Comparison of ENCODE assay signal across 33 mouse cellular contexts in the genomic region with DNA sequence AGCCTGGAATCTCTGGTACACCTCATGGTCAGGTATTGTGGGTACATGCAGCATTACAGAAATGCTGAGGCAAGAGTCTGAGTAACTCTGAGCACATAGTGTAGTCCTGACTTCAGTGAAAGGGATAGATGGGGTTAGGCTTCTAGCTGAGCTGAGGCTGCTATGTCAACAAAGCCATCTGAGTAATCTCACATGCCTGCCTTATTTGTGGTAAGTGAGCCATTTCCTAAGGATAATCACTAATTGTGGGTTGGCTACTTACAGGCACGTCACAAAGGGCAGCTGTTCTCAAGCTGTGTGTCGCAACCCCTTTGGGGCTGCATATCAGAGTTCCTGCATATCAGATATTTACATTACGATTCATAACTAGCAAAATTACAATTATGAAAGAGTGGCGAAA.
DNase-seq lines count a peak whose midpoint lies in the region; ATAC-seq and TF ChIP-seq lines count a peak whose summit lies in the region.
"Had no signal": no experiment of that assay in that cellular context is flagged by ENCODE, and none has a peak within 500 bp of the region (broad histone marks: within the 10 kb centered on the region; RNA-seq: fewer than 3 reads in every experiment).

No protein-coding gene starts in this region.

- H3K9me3 ChIP-seq in lung, postnatal 0 days (ENCODE audit: low read length): no peaks in the 10 kb centered on the region
- H3K9me3 ChIP-seq: embryonic facial prominence, embryonic 13.5 days; forebrain, embryonic 12.5 days; G1E; heart, embryonic 13.5 days; kidney, embryonic 15.5 days; limb, embryonic 10.5 days; limb, embryonic 15.5 days; liver, embryonic 13.5 days; midbrain, embryonic 13.5 days had no signal

- H3K4me1 ChIP-seq in lung, postnatal 0 days (ENCODE audit: insufficient read depth, low read depth, low read length): no peaks in the 10 kb centered on the region
- H3K4me1 ChIP-seq: forebrain, embryonic 12.5 days; heart, embryonic 13.5 days; kidney, embryonic 15.5 days; liver, embryonic 13.5 days; midbrain, embryonic 13.5 days had no signal

- no peak overlapping the region for H3K9ac ChIP-seq in lung, postnatal 0 days (replicated peaks; ENCODE audit: low read depth)
- H3K9ac ChIP-seq: embryonic facial prominence, embryonic 13.5 days; forebrain, embryonic 12.5 days; forebrain, postnatal 0 days; heart, embryonic 13.5 days; hindbrain, embryonic 14.5 days; kidney, embryonic 15.5 days; limb, embryonic 15.5 days; liver, embryonic 13.5 days; midbrain, embryonic 13.5 days had no signal

- no peak overlapping the region for H3K4me2 ChIP-seq in lung, postnatal 0 days (replicated peaks; ENCODE audit: low read depth, low read length)
- H3K4me2 ChIP-seq: embryonic facial prominence, embryonic 13.5 days; forebrain, embryonic 12.5 days; heart, embryonic 13.5 days; hindbrain, embryonic 14.5 days; kidney, embryonic 15.5 days; limb, embryonic 15.5 days; liver, embryonic 13.5 days; midbrain, embryonic 13.5 days had no signal

- peak; percentile 68 for DNase-seq in lung, postnatal 0 days (ENCODE audit: low spot score)
- no peak for DNase-seq in lung, postnatal 36 days
- peak; percentile 49 for DNase-seq in Patski (ENCODE audit: low read depth, low spot score)
- no peak for DNase-seq in adrenal gland, postnatal 14 days
- DNase-seq in cerebellum, adult 18-20 months: no peak
- DNase-seq: adrenal gland, adult 2 months; cerebellum, adult 9-10 months; cerebellum, postnatal 36 days; forebrain, postnatal 0 days; gastrocnemius, postnatal 25 days; heart, adult 18-20 months; heart, postnatal 10 days; kidney, adult 18-20 months; kidney, postnatal 36 days; layer of hippocampus, postnatal 36 days; liver, embryonic 13.5 days; right cerebral cortex, adult 18-20 months; spleen, adult 18-20 months; thymus, adult 2 months; thymus, postnatal 36 days had no signal

- no peak for TF ChIP-seq EP300 in lung, postnatal 0 days (IDR thresholded peaks at IDR 0.05)

- no peak overlapping the region for H3K4me3 ChIP-seq in lung, postnatal 0 days (ENCODE audit: low read depth, low read length)
- no peak overlapping the region for H3K4me3 ChIP-seq in macrophage (ENCODE audit: inconsistent target)
- H3K4me3 ChIP-seq: embryonic facial prominence, embryonic 13.5 days; erythroblast, embryonic 14.5 days; forebrain, embryonic 12.5 days; heart, embryonic 13.5 days; kidney, embryonic 15.5 days; limb, embryonic 10.5 days; limb, embryonic 15.5 days; liver, embryonic 13.5 days; midbrain, embryonic 13.5 days had no signal

- no peak for TF ChIP-seq CTCF in lung, postnatal 0 days (IDR thresholded peaks at IDR 0.05)
- TF ChIP-seq CTCF in Patski (IDR thresholded peaks at IDR 0.05): no peak

- POLR2A ChIA-PET in Patski (lab: Charles Lee): interaction anchor here (0.7 to 1.2 kb wide), 2 partner anchors 11 to 12 kb away, joined by 3 read pairs; no protein-coding TSS in a partner anchor

- CTCF ChIA-PET in Patski (lab: Charles Lee): interaction anchor here (1.4 kb wide), 1 partner anchor 30 kb away, joined by 4 read pairs; no protein-coding TSS in a partner anchor

- peak; percentile 70 for ATAC-seq in lung, postnatal 0 days
- peak; percentile 82 for ATAC-seq in Patski
- no peak for ATAC-seq in megakaryocyte, adult 5-6 weeks (ENCODE audit: poor library complexity, severe bottlenecking)
- ATAC-seq: activated CD4-positive, CD25-positive, alpha-beta regulatory T cell, adult 4 months; forebrain, postnatal 0 days; midbrain, embryonic 13.5 days had no signal

- no peak overlapping the region for H3K27ac ChIP-seq in lung, postnatal 0 days (ENCODE audit: low read length)
- peak overlapping the region; percentile 28; the same call in 1 of the 2 replicates for H3K27ac ChIP-seq in macrophage
- H3K27ac ChIP-seq: embryonic facial prominence, embryonic 13.5 days; forebrain, embryonic 12.5 days; heart, embryonic 13.5 days; hindbrain, embryonic 14.5 days; kidney, embryonic 15.5 days; limb, embryonic 10.5 days; limb, embryonic 15.5 days; liver, embryonic 13.5 days; midbrain, embryonic 13.5 days had no signal

- in situ Hi-C loops in Patski (cut with MboI; ENCODE audit: low pct_unique_long_range_greater_than_20kb): loop anchor here (25.0 kb wide), 2 partner anchors 406 to 656 kb away; a partner anchor contains a TSS

- H3K79me2 ChIP-seq in macrophage (ENCODE audit: inconsistent target): no peaks in the 10 kb centered on the region

- no peaks in the 10 kb centered on the region for H3K27me3 ChIP-seq in lung, postnatal 0 days (replicated peaks; ENCODE audit: insufficient read depth, low read length)
- H3K27me3 ChIP-seq in Patski: no peaks in the 10 kb centered on the region
- H3K27me3 ChIP-seq: embryonic facial prominence, embryonic 13.5 days; forebrain, embryonic 12.5 days; heart, embryonic 13.5 days; kidney, embryonic 15.5 days; limb, embryonic 15.5 days; liver, embryonic 13.5 days; midbrain, embryonic 13.5 days had no signal

- peaks cover 18% of the 10 kb centered on the region; the same call in 1 of the 2 replicates for H3K36me3 ChIP-seq in lung, postnatal 0 days (ENCODE audit: insufficient read depth, low read length)
- no peaks in the 10 kb centered on the region for H3K36me3 ChIP-seq in macrophage (ENCODE audit: inconsistent target)

- WGBS in lung, postnatal 0 days: 58% methylated on average over 4 of the region's 4 CpGs
- 70% methylated on average over 4 of the region's 4 CpGs for WGBS in macrophage (ENCODE audit: missing documents)

Comparison
In these comparisons a context has a peak if more than half of its experiments do, and no peak if none do; other contexts are left out.
1. DNase-seq: peak in lung, postnatal 0 days (single experiment) and Patski (single experiment); none in lung, postnatal 36 days (single experiment), adrenal gland, postnatal 14 days (single experiment) and cerebellum, adult 18-20 months (0 of 2).